9 mouse cellular contexts compared by ENCODE assay signal in the genomic region with DNA sequence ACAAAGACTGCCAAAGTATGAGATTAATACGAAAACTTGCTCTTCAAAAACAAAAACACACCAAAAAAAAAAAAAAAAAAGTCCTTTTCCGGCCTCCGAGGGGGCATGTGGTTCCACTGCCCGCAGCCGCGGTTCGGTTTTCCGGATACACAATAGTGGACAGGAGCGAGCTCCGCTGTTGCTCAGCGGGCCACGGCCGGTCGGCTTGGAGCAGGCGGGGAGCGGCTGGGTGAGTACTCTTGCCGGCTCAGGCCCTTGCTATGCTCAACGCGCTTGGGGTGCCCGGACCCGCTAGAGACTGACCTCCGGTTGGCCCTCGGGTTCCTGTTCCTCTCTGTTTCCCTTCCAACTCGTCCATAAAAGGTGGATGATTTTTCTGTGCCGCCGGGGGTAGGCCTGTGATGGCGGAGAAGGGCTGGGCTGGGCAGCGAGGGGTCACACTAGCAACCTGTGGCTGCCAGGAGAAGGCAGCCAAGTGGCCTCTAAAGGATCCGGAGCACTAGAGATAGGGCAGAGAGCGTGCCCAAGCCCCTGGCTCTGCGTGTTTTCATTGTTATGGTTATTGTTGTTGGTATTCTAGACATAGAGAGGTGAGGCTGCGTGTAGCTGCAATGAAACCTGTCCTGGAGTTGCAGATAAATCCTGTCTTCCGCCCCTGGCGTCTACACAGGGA. TPM values are rescaled to one million over a fixed set of nuclear protein-coding genes. Genes with fewer than 3 reads are reported as not detected.
DNase-seq lines count a peak whose midpoint lies in the region; ATAC-seq and TF ChIP-seq lines count a peak whose summit lies in the region.
"Had no signal": no experiment of that assay in that cellular context is flagged by ENCODE, and none has a peak within 500 bp of the region (broad histone marks: within the 10 kb centered on the region; RNA-seq: fewer than 3 reads in every experiment).

No protein-coding gene starts in this region.

- H3K27ac ChIP-seq in heart, embryonic 12.5 days (ENCODE audit: poor library complexity, severe bottlenecking): no peak overlapping the region
- H3K27ac ChIP-seq in intestine, embryonic 14.5 days (ENCODE audit: low read depth): peak overlapping the region; percentile 99
- H3K27ac ChIP-seq in liver, embryonic 15.5 days (replicated peaks): peak overlapping the region; percentile 24; the same call in 1 of the 2 replicates
- H3K27ac ChIP-seq in stomach, embryonic 15.5 days: peak overlapping the region; percentile 82
- H3K27ac ChIP-seq in forebrain, postnatal 0 days (ENCODE audit: low read depth, low read length): no peak overlapping the region
- H3K27ac ChIP-seq: embryonic facial prominence, embryonic 12.5 days had no signal

- H3K9me3 ChIP-seq in heart, embryonic 12.5 days (replicated peaks): no peaks in the 10 kb centered on the region
- H3K9me3 ChIP-seq in intestine, embryonic 14.5 days (ENCODE audit: control insufficient read depth, low read length): no peaks in the 10 kb centered on the region
- no peaks in the 10 kb centered on the region for H3K9me3 ChIP-seq in liver, embryonic 15.5 days (replicated peaks)
- no peaks in the 10 kb centered on the region for H3K9me3 ChIP-seq in stomach, embryonic 15.5 days
- no peaks in the 10 kb centered on the region for H3K9me3 ChIP-seq in forebrain, postnatal 0 days (ENCODE audit: low read length)
- H3K9me3 ChIP-seq: embryonic facial prominence, embryonic 12.5 days had no signal

- no peak overlapping the region for H3K9ac ChIP-seq in heart, embryonic 12.5 days
- peak overlapping the region; percentile 96 for H3K9ac ChIP-seq in intestine, embryonic 14.5 days (ENCODE audit: low read length)
- H3K9ac ChIP-seq in liver, embryonic 15.5 days: no peak overlapping the region
- H3K9ac ChIP-seq in stomach, embryonic 15.5 days: peak overlapping the region; percentile 40
- H3K9ac ChIP-seq in forebrain, postnatal 0 days: no peak overlapping the region
- H3K9ac ChIP-seq: embryonic facial prominence, embryonic 12.5 days had no signal

- 3% methylated on average over 34 of the region's 34 CpGs for WGBS in heart, embryonic 12.5 days
- 4% methylated on average over 34 of the region's 34 CpGs for WGBS in intestine, embryonic 14.5 days
- 3% methylated on average over 34 of the region's 34 CpGs for WGBS in liver, embryonic 15.5 days (ENCODE audit: insufficient replicate concordance)
- 4% methylated on average over 34 of the region's 34 CpGs for WGBS in stomach, embryonic 15.5 days
- 3% methylated on average over 34 of the region's 34 CpGs for WGBS in forebrain, postnatal 0 days

- H3K27me3 ChIP-seq in heart, embryonic 12.5 days (replicated peaks): peaks cover 99% of the 10 kb centered on the region
- no peaks in the 10 kb centered on the region for H3K27me3 ChIP-seq in intestine, embryonic 14.5 days (replicated peaks; ENCODE audit: control insufficient read depth, insufficient read depth, low read length)
- H3K27me3 ChIP-seq in liver, embryonic 15.5 days: peaks cover 100% of the 10 kb centered on the region
- H3K27me3 ChIP-seq in stomach, embryonic 15.5 days (replicated peaks): peaks cover 32% of the 10 kb centered on the region
- H3K27me3 ChIP-seq in forebrain, postnatal 0 days (ENCODE audit: insufficient read depth, low read length): peaks cover 99% of the 10 kb centered on the region

- no peak for DNase-seq in heart, adult 8-10 months (ENCODE audit: low spot score)
- peak; percentile 81 for DNase-seq in intestine, embryonic 14.5 days (ENCODE audit: low spot score)
- DNase-seq in left cerebral cortex, adult 8-10 months (ENCODE audit: low spot score in 2 of 2): no peak
- no peak for DNase-seq in spleen, adult 18-20 months
- no peak for DNase-seq in forebrain, postnatal 0 days

- no peak for ATAC-seq in heart, embryonic 12.5 days (ENCODE audit: insufficient number of reproducible peaks, low FRiP score)
- ATAC-seq in intestine, embryonic 14.5 days (replicated peaks; ENCODE audit: low FRiP score, low TSS enrichment, low read depth): no peak
- no peak for ATAC-seq in liver, embryonic 15.5 days (ENCODE audit: insufficient read depth)
- no peak for ATAC-seq in stomach, embryonic 15.5 days (ENCODE audit: insufficient read depth, low FRiP score, low read depth)
- no peak for ATAC-seq in forebrain, postnatal 0 days

- H3K36me3 ChIP-seq in heart, embryonic 12.5 days: no peaks in the 10 kb centered on the region
- H3K36me3 ChIP-seq in intestine, embryonic 14.5 days (ENCODE audit: control insufficient read depth, insufficient read depth, low read length): no peaks in the 10 kb centered on the region
- no peaks in the 10 kb centered on the region for H3K36me3 ChIP-seq in liver, embryonic 15.5 days (replicated peaks)
- H3K36me3 ChIP-seq in stomach, embryonic 15.5 days: no peaks in the 10 kb centered on the region
- no peaks in the 10 kb centered on the region for H3K36me3 ChIP-seq in forebrain, postnatal 0 days (ENCODE audit: insufficient read depth)
- H3K36me3 ChIP-seq: embryonic facial prominence, embryonic 12.5 days had no signal

- no peak for TF ChIP-seq CTCF in forebrain, postnatal 0 days (IDR thresholded peaks at IDR 0.05; ENCODE audit: low read depth)

- H3K4me2 ChIP-seq in heart, embryonic 12.5 days: peak overlapping the region; percentile 21; the same call in 1 of the 2 replicates
- H3K4me2 ChIP-seq in intestine, embryonic 14.5 days (ENCODE audit: low read length): peak overlapping the region; percentile 89
- H3K4me2 ChIP-seq in liver, embryonic 15.5 days: peak overlapping the region; percentile 18
- peak overlapping the region; percentile 62 for H3K4me2 ChIP-seq in stomach, embryonic 15.5 days
- H3K4me2 ChIP-seq in forebrain, postnatal 0 days (ENCODE audit: low read depth): no peak overlapping the region
- H3K4me2 ChIP-seq: embryonic facial prominence, embryonic 12.5 days had no signal

- peak overlapping the region; percentile 23; the same call in 1 of the 2 replicates for H3K4me3 ChIP-seq in heart, embryonic 12.5 days
- peak overlapping the region; percentile 55 for H3K4me3 ChIP-seq in intestine, embryonic 14.5 days (ENCODE audit: low read depth, low read length)
- H3K4me3 ChIP-seq in liver, embryonic 15.5 days (replicated peaks): peak overlapping the region; percentile 17; the same call in 1 of the 2 replicates
- H3K4me3 ChIP-seq in stomach, embryonic 15.5 days (replicated peaks): peak overlapping the region; percentile 35
- H3K4me3 ChIP-seq in forebrain, postnatal 0 days (ENCODE audit: low read depth, low read length): no peak overlapping the region
- H3K4me3 ChIP-seq: embryonic facial prominence, embryonic 12.5 days had no signal

- peaks cover 12% of the 10 kb centered on the region for H3K4me1 ChIP-seq in heart, embryonic 12.5 days (replicated peaks)
- H3K4me1 ChIP-seq in intestine, embryonic 14.5 days (replicated peaks; ENCODE audit: control insufficient read depth, insufficient read depth, low read length): peaks cover 59% of the 10 kb centered on the region
- 0 out of 2 replicates have a peak, but pooled peaks cover 3% of the 10 kb centered on the region for H3K4me1 ChIP-seq in liver, embryonic 15.5 days (replicated peaks)
- H3K4me1 ChIP-seq in stomach, embryonic 15.5 days: peaks cover 25% of the 10 kb centered on the region
- no peaks in the 10 kb centered on the region for H3K4me1 ChIP-seq in forebrain, postnatal 0 days (ENCODE audit: insufficient read depth)

RNA-seq across cellular contexts. Expression of a gene that starts 3.3 kb away (rescaled TPM):
- 0.19 and 0.32 TPM in 2 replicates for polyA plus RNA-seq in heart, embryonic 12.5 days (2016; fragmentation: Nextera tagmentation; extraction: Ambion mirVana)
- total RNA-seq in heart, adult 8-10 months (2022): under 1 TPM; 0.35 to 0.63 (median 0.53) TPM
- 3.5 and 3.8 TPM in 2 replicates for polyA plus RNA-seq in intestine, embryonic 14.5 days (2014; fragmentation: Nextera tagmentation; extraction: Ambion mirVana)
- polyA plus RNA-seq in liver, embryonic 15.5 days (2015; fragmentation: Nextera tagmentation; extraction: Ambion mirVana): 0.10 TPM in 2 replicates
- polyA plus RNA-seq in stomach, embryonic 15.5 days (2015; fragmentation: Nextera tagmentation; extraction: Ambion mirVana): 3.4 and 3.6 TPM in 2 replicates
- total RNA-seq in left cerebral cortex, adult 8-10 months (2022): under 1 TPM in 1 of 4 experiments, not detected in 3; 0.11 TPM
- total RNA-seq in forebrain, postnatal 0 days (2014; rRNA removed): not detected in 2 replicates
- polyA plus RNA-seq in forebrain, postnatal 0 days (2015; fragmentation: Nextera tagmentation; extraction: Ambion mirVana): not detected in 2 replicates

RNA-seq across cellular contexts. Expression of a gene that starts 8.3 kb away (rescaled TPM):
- 0.45 and 0.86 TPM in 2 replicates for polyA plus RNA-seq in heart, embryonic 12.5 days (2016; fragmentation: Nextera tagmentation; extraction: Ambion mirVana)
- under 1 TPM; 0.25 to 0.37 (median 0.30) TPM for total RNA-seq in heart, adult 8-10 months (2022)
- polyA plus RNA-seq in intestine, embryonic 14.5 days (2014; fragmentation: Nextera tagmentation; extraction: Ambion mirVana): 3.7 and 4.9 TPM in 2 replicates
- polyA plus RNA-seq in liver, embryonic 15.5 days (2015; fragmentation: Nextera tagmentation; extraction: Ambion mirVana): 0.05 and 0.26 TPM in 2 replicates
- polyA plus RNA-seq in stomach, embryonic 15.5 days (2015; fragmentation: Nextera tagmentation; extraction: Ambion mirVana): 2.5 and 2.7 TPM in 2 replicates
- not detected for total RNA-seq in left cerebral cortex, adult 8-10 months (2022)
- not detected in 2 replicates for total RNA-seq in forebrain, postnatal 0 days (2014; rRNA removed)
- polyA plus RNA-seq in forebrain, postnatal 0 days (2015; fragmentation: Nextera tagmentation; extraction: Ambion mirVana): not detected in 2 replicates

RNA-seq across cellular contexts. Expression of a gene that starts 11.7 kb away (rescaled TPM):
- polyA plus RNA-seq in heart, embryonic 12.5 days (2016; fragmentation: Nextera tagmentation; extraction: Ambion mirVana): 0.14 and 1.9 TPM in 2 replicates
- total RNA-seq in heart, adult 8-10 months (2022): under 1 TPM in 1 of 4 experiments, not detected in 3; 0.11 TPM
- polyA plus RNA-seq in intestine, embryonic 14.5 days (2014; fragmentation: Nextera tagmentation; extraction: Ambion mirVana): 49.6 and 51.6 TPM in 2 replicates
- polyA plus RNA-seq in liver, embryonic 15.5 days (2015; fragmentation: Nextera tagmentation; extraction: Ambion mirVana): 0.30 and 0.37 TPM in 2 replicates
- 17.6 and 17.9 TPM in 2 replicates for polyA plus RNA-seq in stomach, embryonic 15.5 days (2015; fragmentation: Nextera tagmentation; extraction: Ambion mirVana)
- total RNA-seq in left cerebral cortex, adult 8-10 months (2022): not detected
- total RNA-seq in forebrain, postnatal 0 days (2014; rRNA removed): not detected in 2 replicates
- polyA plus RNA-seq in forebrain, postnatal 0 days (2015; fragmentation: Nextera tagmentation; extraction: Ambion mirVana): not detected in 2 replicates

RNA-seq across cellular contexts. Expression of a gene that starts 22.5 kb away (rescaled TPM):
- polyA plus RNA-seq in heart, embryonic 12.5 days (2016; fragmentation: Nextera tagmentation; extraction: Ambion mirVana): 0.62 TPM in 1 of 2 replicates, not detected in the other
- not detected for total RNA-seq in heart, adult 8-10 months (2022)
- polyA plus RNA-seq in intestine, embryonic 14.5 days (2014; fragmentation: Nextera tagmentation; extraction: Ambion mirVana): 18.1 and 24.1 TPM in 2 replicates
- 0.06 TPM in 1 of 2 replicates, not detected in the other for polyA plus RNA-seq in liver, embryonic 15.5 days (2015; fragmentation: Nextera tagmentation; extraction: Ambion mirVana)
- polyA plus RNA-seq in stomach, embryonic 15.5 days (2015; fragmentation: Nextera tagmentation; extraction: Ambion mirVana): 7.5 and 10.7 TPM in 2 replicates
- not detected for total RNA-seq in left cerebral cortex, adult 8-10 months (2022)
- not detected in 2 replicates for total RNA-seq in forebrain, postnatal 0 days (2014; rRNA removed)
- polyA plus RNA-seq in forebrain, postnatal 0 days (2015; fragmentation: Nextera tagmentation; extraction: Ambion mirVana): not detected in 2 replicates
- polyA plus RNA-seq: embryonic facial prominence, embryonic 12.5 days had no signal

RNA-seq across cellular contexts. Expression of a gene that starts 28.4 kb away (rescaled TPM):
- polyA plus RNA-seq in heart, embryonic 12.5 days (2016; fragmentation: Nextera tagmentation; extraction: Ambion mirVana): 0.14 and 0.22 TPM in 2 replicates
- total RNA-seq in heart, adult 8-10 months (2022): not detected
- polyA plus RNA-seq in intestine, embryonic 14.5 days (2014; fragmentation: Nextera tagmentation; extraction: Ambion mirVana): 11.7 and 13.2 TPM in 2 replicates
- 0.15 and 0.24 TPM in 2 replicates for polyA plus RNA-seq in liver, embryonic 15.5 days (2015; fragmentation: Nextera tagmentation; extraction: Ambion mirVana)
- polyA plus RNA-seq in stomach, embryonic 15.5 days (2015; fragmentation: Nextera tagmentation; extraction: Ambion mirVana): 7.0 and 9.1 TPM in 2 replicates
- not detected for total RNA-seq in left cerebral cortex, adult 8-10 months (2022)
- not detected in 2 replicates for total RNA-seq in forebrain, postnatal 0 days (2014; rRNA removed)
- polyA plus RNA-seq in forebrain, postnatal 0 days (2015; fragmentation: Nextera tagmentation; extraction: Ambion mirVana): not detected in 2 replicates
- polyA plus RNA-seq: embryonic facial prominence, embryonic 12.5 days had no signal

Comparison
In these comparisons a context has a peak if more than half of its experiments do, and no peak if none do; other contexts are left out.
1. H3K27ac ChIP-seq: peak in intestine, embryonic 14.5 days (single experiment), liver, embryonic 15.5 days (single experiment) and stomach, embryonic 15.5 days (single experiment); none in heart, embryonic 12.5 days (single experiment) and forebrain, postnatal 0 days (single experiment).
2. H3K9ac ChIP-seq: peak in intestine, embryonic 14.5 days (single experiment) and stomach, embryonic 15.5 days (single experiment); none in heart, embryonic 12.5 days (single experiment), liver, embryonic 15.5 days (single experiment) and forebrain, postnatal 0 days (single experiment).